Mouse (Mus musculus) thymus, postnatal 36 days (tissue): Measurements from ENCODE around the gene Cacng7.
"Not testable (repeated sequence)": the region's sequence is repeated elsewhere in the genome, so short reads cannot be mapped to it uniquely, and the experiment has no call there.

Source experiments
- DNase-seq, 2 experiments: peaks; one replicate each; pipeline ENCODE4 v3.0.0; 2022; ENCODE audit warnings: mixed read lengths in 2 of 2

The Cacng7 gene

GRCm38 (mm10) chr7:3390413-3391080 is 57.8 kb downstream of the Cacng7 start, which contains the start of gene Cacng8:
Cacng8 (plus strand) TSS chr7:3390683.
- DNase-seq = no peak

DNA sequence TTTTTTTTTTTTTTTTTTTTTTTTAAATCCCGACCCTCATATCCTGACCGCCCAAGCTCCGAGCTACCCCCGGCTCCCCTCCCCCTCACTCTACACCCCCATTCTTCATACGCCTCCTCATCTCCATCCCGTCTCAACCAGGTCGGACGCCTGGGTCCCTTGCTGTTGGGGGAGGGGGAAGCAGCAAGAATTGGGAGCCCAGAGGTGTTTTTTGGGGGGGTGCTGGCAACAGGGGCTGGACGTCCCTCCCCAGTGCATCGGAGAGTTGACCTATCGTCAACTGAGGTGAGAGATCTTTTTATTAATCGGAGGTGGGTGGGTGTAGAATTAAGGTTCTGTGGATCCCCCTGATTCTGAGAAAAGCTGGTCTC is 58.3 kb downstream of the Cacng7 start:
- DNase-seq = no peak

GRCm38 (mm10) chr7:3391809-3392208 is 59.1 kb downstream of the Cacng7 start:
- no peak for DNase-seq

DNA sequence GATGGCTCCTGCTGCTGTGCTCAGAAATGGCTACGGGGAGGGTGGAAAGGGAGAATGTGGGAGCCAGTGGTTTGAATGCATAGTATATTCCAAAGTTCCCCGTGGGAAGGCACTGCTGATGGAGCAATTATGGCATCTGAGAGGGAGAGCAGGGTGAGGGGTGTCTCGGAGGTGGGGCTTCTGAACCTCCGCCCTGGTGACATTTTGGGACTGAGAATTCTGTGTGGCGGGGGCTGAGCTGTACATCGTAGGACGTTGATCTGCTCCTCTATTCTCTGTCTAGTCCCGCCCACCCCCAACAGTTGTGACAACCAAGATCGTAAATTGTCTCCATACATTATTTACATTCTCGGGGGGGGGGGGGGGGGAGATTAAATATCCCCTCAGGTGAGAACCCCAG is 64.6 kb downstream of the Cacng7 start:
- no peak for DNase-seq

DNA sequence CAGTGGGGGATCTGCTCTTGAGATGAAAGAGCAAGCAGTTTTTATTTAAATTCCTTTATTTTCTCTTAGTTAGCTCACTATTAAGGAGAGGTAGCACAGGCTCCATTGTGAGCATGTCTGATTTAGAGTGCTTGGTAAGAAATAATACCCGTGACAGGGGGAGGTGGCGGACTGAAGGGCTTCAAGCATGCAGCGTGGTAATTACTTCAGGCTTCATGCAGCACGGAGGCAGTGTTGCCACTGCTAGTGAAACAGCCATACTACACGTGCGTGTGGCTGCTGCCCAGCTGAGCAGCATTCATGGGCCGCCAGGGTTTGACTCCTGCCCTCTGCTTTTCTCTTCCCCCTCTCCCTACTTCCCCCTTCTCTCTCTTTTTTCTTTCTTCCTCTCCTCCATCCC is 65.0 kb downstream of the Cacng7 start:
- DNase-seq = peak in 1 of 2 experiments; percentile 23

GRCm38 (mm10) chr7:3398363-3398762 is 65.6 kb downstream of the Cacng7 start:
- not testable (repeated sequence) for DNase-seq

- DNase-seq = no peak
Observed at GRCm38 (mm10) chr7:3399937-3400336, 67.2 kb downstream of the Cacng7 start.

DNA sequence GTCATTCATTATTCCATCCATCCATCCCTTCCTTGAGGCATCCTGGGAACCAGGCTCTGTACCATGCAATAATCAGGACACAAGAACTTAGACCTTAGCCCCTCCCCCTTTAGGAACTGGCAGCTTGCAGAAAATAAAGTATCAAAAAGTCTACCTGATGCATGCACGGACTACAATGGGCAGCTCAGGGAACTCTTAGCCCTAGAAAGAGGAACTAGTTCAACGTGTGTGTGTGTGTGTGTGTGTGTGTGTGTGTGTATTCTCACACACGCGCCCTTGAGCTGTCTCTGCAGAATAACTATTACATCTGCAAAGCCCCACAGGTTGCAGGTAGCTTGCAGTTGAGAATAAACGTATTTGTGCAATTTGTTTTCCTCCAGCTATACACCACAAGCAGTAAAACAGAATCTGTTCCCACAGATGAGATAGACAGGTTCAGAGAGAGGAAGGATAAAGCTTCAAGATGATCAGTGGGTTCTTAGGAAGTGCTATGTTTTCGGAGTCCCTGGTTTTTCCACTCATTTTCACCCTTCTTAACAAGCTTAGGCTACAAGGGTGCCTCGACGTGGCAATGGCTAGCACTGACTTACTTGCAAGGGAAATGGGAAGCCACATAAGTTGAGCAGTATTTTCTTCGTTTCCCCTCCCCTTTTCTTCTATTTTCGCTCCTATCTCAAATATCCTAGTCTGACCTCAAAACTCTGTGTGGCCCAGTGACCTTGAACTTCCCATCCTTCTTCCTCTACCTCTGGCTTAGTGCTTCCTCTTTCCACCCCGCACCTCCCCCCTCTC is 77.2 kb downstream of the Cacng7 start:
- DNase-seq = no peak

DNA sequence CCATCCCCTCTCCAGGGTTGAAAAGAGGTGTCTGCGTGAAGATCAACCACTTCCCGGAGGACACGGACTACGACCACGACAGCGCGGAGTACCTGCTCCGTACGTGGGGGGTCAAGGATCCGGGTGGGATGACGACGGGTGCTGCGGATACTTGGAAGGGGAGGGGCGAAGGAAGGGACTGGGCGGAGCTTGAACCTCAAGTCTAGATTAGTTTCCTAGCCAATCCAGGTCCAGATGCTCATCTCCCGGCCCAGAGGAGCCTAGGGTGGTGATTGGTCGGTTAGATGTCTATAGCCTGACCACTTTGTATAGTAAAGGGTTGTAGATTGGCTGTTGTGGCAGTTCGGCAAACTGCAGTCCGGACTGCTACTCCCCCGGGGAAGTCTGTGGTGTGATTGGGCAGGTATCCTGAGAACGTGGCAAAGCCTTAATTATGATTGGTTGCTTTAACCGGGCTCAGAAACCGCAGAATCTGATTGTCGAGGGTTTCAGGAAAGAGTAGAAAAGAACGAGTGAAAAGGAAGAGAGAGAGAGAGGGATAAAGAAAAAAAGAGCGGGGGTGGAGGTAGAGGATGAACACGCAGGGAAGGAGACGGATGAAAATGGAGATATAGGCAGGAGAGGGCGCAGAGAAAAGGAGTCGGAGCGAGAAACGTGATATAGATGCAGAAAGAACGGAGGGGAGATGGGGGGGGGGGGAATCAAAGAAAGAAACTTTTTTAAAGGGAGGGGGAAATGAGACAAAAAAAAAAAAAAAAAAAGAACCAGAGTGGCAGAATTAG is 78.6 kb downstream of the Cacng7 start:
- DNase-seq = no peak

DNA sequence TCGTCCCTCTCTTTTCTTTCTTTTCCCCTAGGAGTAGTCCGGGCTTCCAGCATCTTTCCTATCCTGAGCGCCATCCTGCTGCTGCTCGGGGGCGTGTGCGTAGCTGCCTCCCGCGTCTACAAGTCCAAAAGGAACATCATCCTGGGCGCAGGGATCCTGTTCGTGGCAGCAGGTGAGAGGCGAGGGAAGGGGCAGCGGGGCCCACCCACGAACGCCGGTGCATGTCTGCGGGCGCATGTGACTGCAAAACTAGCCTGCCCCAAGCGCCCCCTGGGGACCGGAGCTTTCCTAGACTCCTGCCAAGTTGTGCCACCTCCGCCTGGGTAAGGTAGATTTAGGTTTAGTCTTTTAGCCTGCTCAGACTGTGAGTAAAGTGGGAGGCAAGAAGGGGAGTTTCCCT is 79.3 kb downstream of the Cacng7 start:
- peak; percentile 55 to 62 for DNase-seq

DNA sequence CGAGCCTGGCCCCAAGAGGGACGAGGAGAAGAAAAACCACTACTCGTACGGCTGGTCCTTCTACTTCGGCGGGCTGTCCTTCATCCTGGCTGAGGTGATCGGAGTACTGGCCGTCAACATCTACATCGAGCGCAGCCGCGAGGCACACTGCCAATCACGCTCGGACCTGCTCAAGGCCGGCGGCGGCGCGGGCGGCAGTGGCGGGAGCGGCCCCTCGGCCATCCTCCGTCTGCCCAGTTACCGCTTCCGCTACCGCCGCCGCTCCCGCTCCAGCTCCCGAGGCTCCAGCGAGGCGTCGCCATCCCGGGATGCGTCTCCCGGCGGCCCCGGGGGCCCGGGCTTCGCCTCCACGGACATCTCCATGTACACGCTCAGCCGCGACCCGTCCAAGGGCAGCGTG is 82.1 kb downstream of the Cacng7 start:
- DNase-seq = no peak

DNA sequence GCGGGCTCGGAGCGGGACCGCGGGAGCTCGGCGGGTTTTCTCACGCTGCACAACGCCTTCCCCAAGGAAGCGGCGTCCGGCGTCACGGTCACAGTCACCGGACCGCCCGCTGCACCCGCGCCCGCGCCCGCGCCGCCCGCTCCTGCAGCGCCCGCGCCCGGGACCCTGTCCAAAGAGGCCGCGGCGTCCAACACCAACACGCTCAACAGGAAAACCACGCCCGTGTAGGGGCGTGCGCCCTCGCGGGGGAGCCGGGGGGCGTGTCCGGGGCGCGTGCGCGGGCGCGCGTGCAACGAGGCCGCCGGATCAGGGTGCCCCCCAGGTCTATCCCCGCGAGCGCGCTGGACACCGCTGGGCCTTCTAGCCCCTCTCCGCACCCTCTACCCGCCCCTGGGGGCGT is 82.6 kb downstream of the Cacng7 start:
- peak; percentile 60 to 72 for DNase-seq
